Mouse (Mus musculus): Measurements from ENCODE around the gene B3gnt9.
A peak's percentile ranks its signal among the peaks of the same experiment; 100 is the strongest.

B3gnt9 gene

DNA sequence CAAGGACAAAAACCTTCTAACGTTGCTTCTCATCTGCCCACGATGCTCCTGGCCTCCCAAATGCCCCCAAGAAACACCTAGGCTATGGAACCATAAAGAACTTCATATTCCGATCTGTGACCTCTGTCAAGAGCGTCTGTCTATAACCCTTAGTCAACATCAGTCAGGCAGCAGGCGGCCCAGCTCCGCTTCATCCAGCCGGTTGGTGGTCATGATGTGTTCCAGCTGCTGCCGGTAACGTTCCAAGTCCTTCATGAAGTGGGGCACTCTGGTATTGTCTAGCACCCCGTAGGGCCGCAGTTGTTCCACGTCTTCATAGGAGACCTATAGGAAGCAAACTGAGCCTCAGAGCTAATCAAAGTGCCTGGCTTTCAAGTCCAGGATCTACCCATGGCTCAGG, 26.9 kb upstream of the B3gnt9 start:
- peak; percentile 55 to 86 for DNase-seq

DNA sequence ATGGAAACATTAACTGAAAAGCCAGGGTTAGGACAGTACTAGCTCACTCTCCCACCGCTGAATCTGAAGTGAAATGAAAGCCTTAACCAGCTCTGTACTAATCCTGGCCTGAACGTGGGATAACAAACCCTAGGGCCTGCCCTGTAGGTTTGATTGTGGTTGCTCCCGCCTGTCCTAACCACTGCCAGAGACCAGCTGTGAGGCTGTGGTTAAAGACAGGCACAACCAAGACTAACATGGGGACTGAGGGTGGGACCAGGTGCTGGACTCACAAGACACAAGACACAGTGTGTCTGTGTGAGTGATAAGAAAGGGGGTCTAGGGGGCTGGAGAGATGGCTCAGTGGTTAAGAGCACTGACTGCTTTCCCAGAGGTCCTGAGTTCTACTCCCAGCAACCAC, 25.6 kb upstream of the B3gnt9 start:
- DNase-seq, result no peak

GRCm38 (mm10) chr8:105278911-105279334, 24.0 kb upstream of the B3gnt9 start:
- peak; percentile 79 to 88 for DNase-seq

GRCm38 (mm10) chr8:105276292-105277120, 21.6 kb upstream of the B3gnt9 start:
- DNase-seq, result peak; percentile 72 to 73

- DNase-seq, result no peak
Measured at GRCm38 (mm10) chr8:105275840-105276239, 20.9 kb upstream of the B3gnt9 start, which contains the start of gene Nol3. Gene Nol3 (plus strand): TSS chr8:105276140.

DNA sequence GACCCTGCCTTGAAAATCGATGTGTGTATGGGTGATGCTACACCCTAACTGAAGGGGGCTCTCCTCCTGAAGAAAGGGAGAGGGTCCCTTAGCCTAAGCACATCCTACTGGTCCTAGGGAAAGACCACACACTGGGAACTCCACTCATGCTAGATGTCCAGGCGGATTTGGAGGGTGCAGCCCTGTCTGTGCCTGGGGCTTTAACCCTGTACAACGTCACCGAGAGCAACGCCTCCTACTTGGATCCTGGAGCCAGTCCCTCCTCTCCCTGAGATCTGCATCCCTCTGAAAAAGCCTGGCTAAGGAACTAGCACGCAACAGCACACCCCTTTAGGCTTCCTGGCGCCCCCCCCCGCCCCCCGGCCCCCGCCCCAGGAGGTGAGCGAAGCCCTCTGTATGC, 20.4 kb upstream of the B3gnt9 start:
- DNase-seq, result peak in 1 of 2 experiments; percentile 20

GRCm38 (mm10) chr8:105270916-105271186, 15.9 kb upstream of the B3gnt9 start:
- peak in 1 of 2 experiments; percentile 27 for DNase-seq

GRCm38 (mm10) chr8:105270101-105270915, 15.4 kb upstream of the B3gnt9 start:
- peak in 1 of 2 experiments; percentile 24 for DNase-seq

DNA sequence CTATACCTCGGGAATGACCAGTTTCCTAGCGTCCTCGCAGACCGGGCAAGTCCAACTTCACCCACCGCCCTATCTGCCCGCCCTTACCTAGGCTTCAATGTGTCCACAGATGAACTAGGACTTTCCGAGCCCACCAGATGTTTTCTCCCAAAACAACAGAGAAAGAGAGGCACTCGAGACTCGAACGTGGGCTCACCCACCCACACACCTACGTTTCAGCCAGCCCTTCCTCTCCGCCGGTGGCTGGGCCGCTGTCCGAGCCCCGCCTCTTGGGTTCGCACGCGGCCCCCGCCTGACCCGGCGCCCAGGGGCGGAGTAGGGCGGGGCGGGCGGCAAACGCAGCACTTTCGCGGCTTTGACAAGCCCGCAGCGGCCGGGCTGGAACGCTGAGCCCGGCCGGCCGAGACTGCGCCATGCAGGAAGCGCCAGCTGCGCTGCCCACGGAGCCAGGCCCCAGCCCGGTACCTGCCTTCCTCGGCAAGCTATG, 14.6 kb upstream of the B3gnt9 start, which contains the start of gene Hsf4:
Gene Hsf4 (plus strand): TSS at position 341 of the 487 bp plus-strand sequence.
- DNase-seq, result peak; percentile 77 to 88

- DNase-seq, result peak; percentile 57 to 80
Measured at GRCm38 (mm10) chr8:105269075-105269458, 14.1 kb upstream of the B3gnt9 start.

DNA sequence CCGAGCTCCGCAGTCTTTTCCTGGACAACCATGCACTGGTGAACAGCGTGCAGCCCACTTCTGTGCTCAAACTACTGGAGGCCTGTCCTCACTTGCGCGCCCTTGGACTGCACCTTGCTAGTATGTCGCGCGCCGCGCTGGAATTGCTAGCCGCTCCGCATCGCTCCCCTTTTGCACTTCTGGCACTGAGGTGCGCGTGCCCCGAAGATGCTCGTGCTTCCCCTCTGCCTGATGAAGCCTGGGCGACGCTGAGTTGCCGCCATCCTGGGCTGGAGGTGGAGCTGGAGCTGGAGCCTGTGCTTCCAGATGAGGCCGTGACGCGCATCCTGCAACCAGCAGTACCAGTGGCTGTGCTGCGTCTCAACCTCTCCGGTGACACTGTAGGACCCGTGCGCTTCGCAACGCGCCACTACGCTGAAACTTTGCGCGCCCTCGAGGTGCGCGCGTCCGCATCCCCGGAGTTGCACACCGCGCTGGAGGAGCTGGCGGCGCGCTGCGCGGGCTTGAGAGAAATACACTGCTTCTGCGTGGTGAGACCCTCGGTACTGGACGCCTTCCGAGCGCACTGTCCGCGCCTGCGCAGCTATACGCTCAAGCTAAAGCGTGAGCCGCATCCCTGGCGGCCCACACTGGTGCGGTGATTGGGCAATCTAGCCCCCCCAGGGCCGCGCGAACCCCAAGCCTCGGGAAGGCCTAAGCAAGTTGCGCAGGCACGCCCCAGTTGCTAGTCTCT, 13.6 kb upstream of the B3gnt9 start:
- DNase-seq, result peak; percentile 56 to 76

GRCm38 (mm10) chr8:105266775-105267174, 11.8 kb upstream of the B3gnt9 start:
- peak in 1 of 2 experiments; percentile 39 for DNase-seq

GRCm38 (mm10) chr8:105265128-105265527, 10.2 kb upstream of the B3gnt9 start:
- DNase-seq, result peak; percentile 44 to 50

DNA sequence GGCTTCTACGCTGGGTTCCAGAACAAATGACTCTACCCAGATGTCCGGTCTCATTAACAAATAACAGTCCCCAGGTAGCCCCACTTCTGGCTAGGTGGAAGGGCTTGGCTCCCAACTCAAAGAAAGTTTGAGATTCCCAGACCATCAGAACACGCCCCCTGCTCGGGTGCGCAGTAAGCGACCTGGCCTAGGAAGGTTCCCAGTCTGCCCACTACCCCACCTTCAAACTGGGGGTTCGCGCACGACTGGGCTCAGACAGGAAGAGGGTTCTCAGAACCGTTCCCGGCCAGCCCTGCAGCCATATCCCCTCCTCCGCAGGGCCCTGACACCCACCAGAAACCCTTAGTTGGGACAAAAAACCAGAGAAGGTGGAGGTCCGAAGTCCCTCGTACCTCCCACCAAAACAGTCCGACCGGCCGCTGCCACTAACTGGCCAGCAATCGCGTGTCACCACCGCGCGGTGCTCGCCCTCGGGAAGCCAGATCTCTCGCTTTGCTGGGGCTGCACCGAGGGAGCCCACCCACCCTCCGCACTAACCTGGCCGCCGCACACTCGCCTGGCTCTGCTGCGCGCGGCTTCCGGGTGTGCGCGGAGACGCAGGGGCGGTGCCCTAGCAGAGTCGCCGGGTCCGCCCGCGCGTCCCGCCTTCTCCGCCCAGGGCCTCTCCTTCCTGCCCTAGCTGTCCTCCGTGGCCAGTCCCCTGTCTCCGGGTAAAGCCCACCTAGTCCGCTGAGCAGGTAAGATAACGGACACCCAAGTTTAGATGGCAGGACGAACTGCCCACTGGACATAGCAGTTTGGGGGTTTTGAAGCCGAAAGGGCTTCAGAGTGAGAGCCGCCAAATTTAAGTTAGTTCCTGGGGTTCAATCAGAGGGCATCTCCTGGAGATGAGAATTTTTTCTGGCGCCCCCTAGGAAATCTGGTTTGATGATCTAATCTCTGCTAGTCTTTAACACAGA, 9.3 kb upstream of the B3gnt9 start, which contains the start of the genes Tradd and Fbxl8:
Gene Tradd (minus strand): TSS at position 586 of the 959 bp plus-strand sequence.
Gene Fbxl8 (plus strand): TSS at position 625 of the 959 bp plus-strand sequence.
- peak; percentile 84 to 88 for DNase-seq

DNA sequence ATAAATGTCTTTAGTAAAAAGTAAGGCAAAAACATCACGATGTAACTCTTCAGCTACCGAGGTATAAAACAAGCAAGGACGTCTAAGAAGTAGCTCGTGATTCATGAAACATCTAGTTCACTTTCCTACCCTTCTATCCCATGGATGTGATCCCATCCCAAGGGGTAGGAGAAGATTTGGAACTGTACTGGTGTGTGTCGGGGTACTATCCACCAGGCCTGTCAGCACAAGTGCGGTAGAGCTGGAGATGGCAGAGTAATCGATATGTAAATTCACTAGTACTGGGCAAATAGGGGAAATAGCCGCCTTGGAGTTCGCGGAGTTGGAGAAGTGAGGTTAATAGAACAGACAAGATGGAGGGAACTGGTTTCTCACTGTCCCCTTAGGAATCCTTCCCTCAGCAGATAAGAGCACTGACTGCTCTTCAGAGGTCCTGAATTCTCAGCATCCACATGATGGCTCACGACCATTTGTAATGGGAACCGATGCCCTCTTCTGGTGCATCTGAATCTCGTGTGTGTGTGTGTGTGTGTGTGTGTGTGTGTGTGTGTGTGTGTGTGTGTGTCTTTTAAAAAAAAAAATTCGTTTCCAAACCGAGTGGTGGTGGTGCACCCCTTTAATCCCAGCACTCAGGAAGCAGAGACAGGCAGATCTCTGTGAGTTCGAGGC, 8.4 kb upstream of the B3gnt9 start:
- no peak for DNase-seq

DNA sequence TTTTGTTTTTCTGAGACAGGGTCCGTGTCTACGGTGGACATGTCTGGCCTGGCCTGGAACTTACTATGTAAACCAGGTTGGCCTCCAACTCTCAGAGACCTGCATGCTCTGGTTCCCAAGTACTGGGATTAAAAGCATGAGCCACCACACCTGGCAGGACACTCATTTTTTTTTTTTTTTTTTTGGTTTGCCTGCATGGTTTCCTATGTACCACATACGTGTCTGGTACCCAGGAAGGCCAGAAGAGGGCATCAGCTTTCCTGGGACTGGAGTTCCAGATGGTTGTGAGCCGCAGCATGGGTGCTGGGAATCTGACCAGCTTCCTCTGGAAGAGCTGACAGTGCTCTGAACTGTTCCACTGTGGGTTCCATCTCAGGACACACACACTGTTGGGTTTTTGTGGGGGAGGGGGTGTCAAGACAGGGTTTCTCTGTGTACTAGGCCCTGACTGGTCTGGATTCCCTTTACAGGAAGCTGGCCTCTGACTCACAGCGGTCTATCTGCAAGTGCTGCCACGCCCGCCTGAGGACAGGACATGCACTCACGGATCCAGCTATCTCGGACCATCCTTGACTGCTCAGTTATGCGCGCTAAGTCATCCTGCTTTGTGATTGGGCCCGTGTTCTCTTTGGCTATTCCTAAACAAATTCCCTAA, 6.5 kb upstream of the B3gnt9 start:
- no peak for DNase-seq

DNA sequence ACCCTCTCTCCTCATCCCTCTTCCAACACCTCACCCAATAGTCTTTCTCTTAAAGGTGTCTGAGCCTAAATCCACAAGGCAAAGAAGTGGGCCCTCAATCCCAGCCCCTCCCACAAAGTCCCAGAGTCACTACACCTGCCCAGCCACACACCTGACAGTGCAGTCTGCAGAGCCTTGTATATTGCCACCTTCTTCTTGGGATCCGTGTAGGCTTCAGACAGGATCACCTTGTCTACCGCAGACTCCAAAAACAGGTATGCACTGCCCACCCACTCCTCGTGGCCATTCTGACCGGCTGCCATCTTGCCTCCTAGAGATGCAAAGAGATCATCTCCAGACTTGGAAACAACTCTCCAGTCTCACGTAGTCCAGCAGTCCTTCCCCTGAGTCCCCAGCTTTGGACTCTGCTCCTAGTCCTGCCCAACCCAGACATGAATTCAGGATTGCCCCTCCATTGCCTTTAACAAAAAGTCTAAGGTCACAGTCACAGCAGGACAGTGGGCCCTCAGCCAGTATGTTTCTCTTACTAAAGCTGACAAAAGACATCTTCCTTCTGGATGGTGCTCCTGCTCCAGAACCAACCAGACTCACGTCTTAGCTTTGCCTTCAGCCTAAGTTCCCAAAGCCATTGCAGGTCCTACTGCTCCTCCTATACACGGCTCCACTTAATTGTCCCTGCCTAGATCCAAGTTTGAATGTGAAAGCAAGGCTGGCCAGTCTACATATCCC, 5.6 kb upstream of the B3gnt9 start:
- DNase-seq, result peak in 1 of 2 experiments; percentile 61

DNA sequence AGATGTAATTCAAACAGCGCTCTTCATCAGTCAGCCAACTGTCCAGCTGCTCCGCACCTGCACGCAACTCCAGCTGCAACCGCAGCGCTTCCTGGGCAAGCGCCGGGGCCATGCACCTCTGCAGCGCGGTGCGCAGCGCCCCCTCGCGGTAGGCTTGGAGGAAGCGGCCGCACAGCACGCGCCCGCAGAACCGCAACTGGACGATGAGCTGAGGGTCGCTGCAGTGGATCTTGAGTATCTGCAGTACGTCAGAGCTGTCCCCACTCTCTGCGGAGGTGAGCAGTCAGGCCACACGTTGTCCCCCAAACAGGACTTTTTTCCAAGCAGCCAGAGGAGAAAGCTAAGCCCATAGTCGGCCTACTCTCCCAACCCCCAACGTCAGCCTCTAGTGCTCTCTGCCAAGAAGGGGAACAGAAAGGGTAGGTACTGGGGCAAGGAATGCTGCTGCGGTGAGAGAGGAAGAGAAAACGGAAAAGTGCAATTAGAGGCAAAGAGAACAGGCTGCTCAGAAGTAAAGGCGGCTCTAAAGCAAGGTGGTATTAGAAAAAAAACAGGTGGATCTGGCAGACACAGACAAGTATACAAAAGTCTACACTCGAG, 4.9 kb upstream of the B3gnt9 start:
- DNase-seq, result peak; percentile 86 to 87
